25 mouse cellular contexts compared by ENCODE assay signal in genomic region chr5:20669456-20669855, GRCm38 (mm10).
"Had no signal": no experiment of that assay in that cellular context is flagged by ENCODE, and none has a peak within 500 bp of the region (broad histone marks: within the 10 kb centered on the region; RNA-seq: fewer than 3 reads in every experiment).

No protein-coding gene starts in this region.

- H3K9ac ChIP-seq: heart, embryonic 13.5 days; heart, embryonic 15.5 days; hindbrain, embryonic 13.5 days; hindbrain, embryonic 15.5 days; kidney, embryonic 15.5 days; limb, embryonic 13.5 days; limb, embryonic 15.5 days; liver, embryonic 12.5 days; liver, embryonic 14.5 days had no signal

- H3K4me1 ChIP-seq: heart, embryonic 15.5 days; hindbrain, embryonic 13.5 days; hindbrain, embryonic 15.5 days; kidney, embryonic 15.5 days; limb, embryonic 15.5 days; liver, embryonic 12.5 days had no signal

- DNase-seq: gastrocnemius, postnatal 14 days; gastrocnemius, postnatal 36 days; heart, adult 18-20 months; heart, postnatal 36 days; kidney, adult 11 months; kidney, adult 2 months; kidney, adult 9 months; kidney, postnatal 14 days; kidney, postnatal 36 days; layer of hippocampus, adult 9-11 months; layer of hippocampus, postnatal 36 days; left cerebral cortex, postnatal 4 days had no signal

- H3K27ac ChIP-seq: heart, embryonic 13.5 days; heart, embryonic 15.5 days; hindbrain, embryonic 13.5 days; hindbrain, embryonic 15.5 days; hindbrain, postnatal 0 days; kidney, embryonic 15.5 days; kidney, postnatal 0 days; limb, embryonic 13.5 days; limb, embryonic 15.5 days; liver, embryonic 12.5 days; liver, embryonic 14.5 days had no signal

- H3K27me3 ChIP-seq: heart, embryonic 13.5 days; heart, embryonic 15.5 days; hindbrain, embryonic 13.5 days; hindbrain, embryonic 15.5 days; kidney, embryonic 15.5 days; limb, embryonic 13.5 days; limb, embryonic 15.5 days; liver, embryonic 12.5 days had no signal

- ATAC-seq: hindbrain, postnatal 0 days; intestine, embryonic 16.5 days; liver, embryonic 12.5 days had no signal

- H3K9me3 ChIP-seq: heart, embryonic 13.5 days; heart, embryonic 15.5 days; hindbrain, embryonic 13.5 days; hindbrain, embryonic 15.5 days; kidney, embryonic 15.5 days; limb, embryonic 13.5 days; limb, embryonic 15.5 days; liver, embryonic 12.5 days had no signal

- H3K36me3 ChIP-seq: heart, embryonic 13.5 days; heart, embryonic 15.5 days; hindbrain, embryonic 15.5 days; kidney, embryonic 15.5 days; limb, embryonic 13.5 days; limb, embryonic 15.5 days; liver, embryonic 12.5 days had no signal

- H3K4me3 ChIP-seq: heart, embryonic 13.5 days; heart, embryonic 15.5 days; hindbrain, embryonic 13.5 days; hindbrain, embryonic 15.5 days; kidney, embryonic 15.5 days; limb, embryonic 13.5 days; limb, embryonic 15.5 days; liver, embryonic 12.5 days had no signal

- H3K4me2 ChIP-seq: heart, embryonic 11.5 days; heart, embryonic 13.5 days; heart, embryonic 15.5 days; hindbrain, embryonic 13.5 days; hindbrain, embryonic 15.5 days; kidney, embryonic 15.5 days; limb, embryonic 13.5 days; limb, embryonic 15.5 days; liver, embryonic 12.5 days had no signal
